Mouse (Mus musculus): ENCODE data around the gene B3gnt2.
"Not testable (repeated sequence)": the region's sequence is repeated elsewhere in the genome, so short reads cannot be mapped to it uniquely, and the experiment has no call there.

The B3gnt2 gene

GRCm38 (mm10) chr11:22774821-22775220 is 85.9 kb downstream of the B3gnt2 start:
- no peak for DNase-seq (ENCODE audit: low spot score in 2 of 2)

DNA sequence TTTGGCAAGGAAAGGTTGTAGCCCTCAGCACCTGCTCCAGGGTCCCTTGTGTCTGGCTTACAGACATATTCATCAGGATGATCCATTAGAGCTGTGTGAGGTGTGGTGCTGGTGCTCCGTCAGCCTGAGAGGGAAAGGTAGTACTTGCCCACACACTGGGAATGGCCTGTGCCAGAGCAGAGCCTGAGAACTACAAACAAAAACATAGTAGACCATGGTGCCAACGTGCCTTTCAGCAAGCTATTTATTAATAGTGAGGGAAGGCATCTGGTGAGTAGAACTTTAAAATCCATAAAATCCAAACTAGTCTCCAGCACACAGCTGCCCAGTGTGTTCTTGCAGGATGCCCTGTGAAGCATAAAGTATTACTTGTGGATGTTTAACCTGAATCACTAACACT is 94.5 kb downstream of the B3gnt2 start:
- no peak for DNase-seq (ENCODE audit: low spot score in 2 of 2)

- DNase-seq (ENCODE audit: low spot score in 2 of 2), result no peak
Observed at GRCm38 (mm10) chr11:22765425-22765824, 95.3 kb downstream of the B3gnt2 start.

DNA sequence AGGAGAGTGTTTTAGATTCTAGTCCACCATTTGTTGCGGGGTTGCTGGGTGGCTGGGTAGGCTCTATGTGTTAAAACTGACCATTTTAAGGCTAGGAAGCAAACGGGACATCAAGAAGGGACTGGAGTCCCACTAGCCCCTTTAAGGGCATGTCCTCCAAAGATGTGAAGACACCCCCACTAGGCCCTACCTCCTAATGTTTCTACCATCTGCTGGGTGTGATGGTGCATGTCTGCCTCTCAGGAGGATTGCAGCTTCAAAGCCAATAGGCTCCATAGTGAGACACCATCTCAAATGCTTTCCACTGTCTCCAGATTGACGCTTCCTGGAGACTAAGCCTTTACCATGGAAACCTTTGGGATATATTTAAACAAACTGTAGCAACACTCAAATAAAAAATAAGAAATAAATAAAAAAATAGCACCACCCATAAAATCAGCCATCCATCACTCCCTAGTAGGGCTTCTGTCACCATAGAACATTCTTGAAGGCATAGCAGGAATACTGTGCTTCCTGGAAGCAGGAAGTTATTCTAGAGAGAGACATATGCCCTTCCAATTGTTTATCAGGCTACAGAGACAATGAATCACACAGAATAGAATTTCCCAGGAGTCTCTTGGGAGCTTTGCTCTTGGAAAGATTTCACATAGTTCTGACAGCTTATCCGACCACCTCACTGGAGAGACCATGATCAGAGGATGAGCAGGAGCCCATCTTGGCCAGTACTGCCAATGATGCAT is 97.0 kb downstream of the B3gnt2 start:
- no peak for DNase-seq (ENCODE audit: low spot score in 2 of 2)

GRCm38 (mm10) chr11:22763055-22763454 is 97.7 kb downstream of the B3gnt2 start:
- no peak for DNase-seq (ENCODE audit: low spot score in 2 of 2)

- no peak for DNase-seq (ENCODE audit: low spot score in 2 of 2)
Observed at GRCm38 (mm10) chr11:22762236-22762927, 98.4 kb downstream of the B3gnt2 start.

DNA sequence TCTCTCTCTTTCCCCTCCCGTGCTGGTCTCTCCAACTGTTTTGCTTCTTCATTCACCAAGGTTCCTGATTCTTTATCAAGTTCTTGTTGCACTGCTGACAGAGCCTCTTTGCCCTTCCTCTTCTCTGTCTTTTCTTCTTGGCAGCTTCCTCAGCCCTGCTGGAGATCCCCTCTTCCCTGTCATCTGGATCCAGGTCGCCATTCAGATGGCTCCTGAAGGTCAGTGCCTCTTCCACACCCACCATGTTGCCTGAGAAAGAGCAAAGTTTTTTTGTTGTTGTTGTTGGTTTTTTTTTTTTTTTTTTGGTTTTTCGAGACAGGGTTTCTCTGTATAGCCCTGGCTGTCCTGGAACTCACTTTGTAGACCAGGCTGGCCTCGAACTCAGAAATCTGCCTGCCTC is 101.0 kb downstream of the B3gnt2 start:
- no peak for DNase-seq (ENCODE audit: low spot score in 2 of 2)

- DNase-seq (ENCODE audit: low spot score in 2 of 2), result no peak
Observed at GRCm38 (mm10) chr11:22756168-22756980, 104.4 kb downstream of the B3gnt2 start.

- no peak for DNase-seq (ENCODE audit: low spot score in 2 of 2)
Observed at GRCm38 (mm10) chr11:22755180-22755579, 105.6 kb downstream of the B3gnt2 start.

DNA sequence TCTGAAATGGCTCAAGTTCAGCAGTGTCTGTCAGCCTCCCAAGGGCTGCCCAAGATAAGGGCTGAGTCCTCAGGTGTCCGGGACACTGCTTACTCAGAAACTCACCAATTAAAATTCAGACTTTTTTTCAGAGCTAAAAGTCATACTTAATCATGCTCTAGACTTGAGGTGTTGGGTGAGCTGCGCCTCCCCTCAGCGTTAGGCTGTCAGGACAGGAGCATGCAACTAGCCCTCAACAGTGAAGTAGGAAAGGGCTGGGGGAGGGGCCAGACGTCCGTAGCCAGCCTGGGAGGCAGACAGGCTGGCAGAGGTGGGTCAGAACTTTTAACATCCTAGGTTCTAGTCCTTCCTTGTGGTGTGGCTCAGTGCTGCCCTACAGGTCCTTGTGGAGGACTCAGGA is 108.2 kb downstream of the B3gnt2 start:
- DNase-seq (ENCODE audit: low spot score in 2 of 2), result no peak

- DNase-seq (ENCODE audit: low spot score in 2 of 2), result no peak
Observed at GRCm38 (mm10) chr11:22751592-22751991, 109.2 kb downstream of the B3gnt2 start.

DNA sequence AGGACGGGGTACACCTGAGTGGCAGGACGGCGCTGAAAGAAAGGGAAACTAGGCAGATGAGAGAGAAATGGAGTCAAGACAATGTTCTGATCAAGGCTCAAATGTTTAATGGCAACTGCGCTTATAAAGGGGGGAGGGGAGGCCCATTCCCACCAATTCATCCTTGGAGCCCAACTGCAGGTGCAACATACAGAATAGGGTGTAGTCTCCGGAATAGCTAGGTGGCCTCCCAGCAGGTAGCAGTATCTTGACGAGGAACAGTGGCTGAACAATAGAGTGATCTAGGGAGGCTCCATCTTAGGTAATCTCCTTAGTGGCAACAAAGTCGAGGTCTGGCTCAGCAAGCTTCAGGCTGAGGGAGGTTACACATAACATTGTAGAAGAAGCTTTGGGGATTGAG is 113.4 kb downstream of the B3gnt2 start:
- DNase-seq (ENCODE audit: low spot score in 2 of 2), result no peak

DNA sequence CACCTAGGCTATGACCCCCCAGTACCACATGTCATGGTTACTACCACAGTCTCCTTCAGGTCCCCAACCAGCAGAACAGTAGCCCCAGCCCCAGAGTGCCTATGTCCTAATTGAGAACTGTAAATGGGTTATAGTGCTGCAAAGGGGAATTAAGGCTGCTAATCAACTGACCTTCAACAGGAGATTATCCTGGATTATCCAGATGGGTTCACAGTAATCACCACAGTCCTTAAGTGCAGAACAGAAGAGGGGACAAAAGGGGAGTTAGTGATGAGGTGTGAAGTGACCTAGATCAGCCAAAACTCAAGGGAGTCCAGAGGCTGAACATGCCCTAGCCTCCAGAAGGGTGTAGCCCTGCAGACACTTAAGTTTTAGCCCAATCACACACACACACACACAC is 115.4 kb downstream of the B3gnt2 start:
- DNase-seq (ENCODE audit: low spot score in 2 of 2), result no peak

DNA sequence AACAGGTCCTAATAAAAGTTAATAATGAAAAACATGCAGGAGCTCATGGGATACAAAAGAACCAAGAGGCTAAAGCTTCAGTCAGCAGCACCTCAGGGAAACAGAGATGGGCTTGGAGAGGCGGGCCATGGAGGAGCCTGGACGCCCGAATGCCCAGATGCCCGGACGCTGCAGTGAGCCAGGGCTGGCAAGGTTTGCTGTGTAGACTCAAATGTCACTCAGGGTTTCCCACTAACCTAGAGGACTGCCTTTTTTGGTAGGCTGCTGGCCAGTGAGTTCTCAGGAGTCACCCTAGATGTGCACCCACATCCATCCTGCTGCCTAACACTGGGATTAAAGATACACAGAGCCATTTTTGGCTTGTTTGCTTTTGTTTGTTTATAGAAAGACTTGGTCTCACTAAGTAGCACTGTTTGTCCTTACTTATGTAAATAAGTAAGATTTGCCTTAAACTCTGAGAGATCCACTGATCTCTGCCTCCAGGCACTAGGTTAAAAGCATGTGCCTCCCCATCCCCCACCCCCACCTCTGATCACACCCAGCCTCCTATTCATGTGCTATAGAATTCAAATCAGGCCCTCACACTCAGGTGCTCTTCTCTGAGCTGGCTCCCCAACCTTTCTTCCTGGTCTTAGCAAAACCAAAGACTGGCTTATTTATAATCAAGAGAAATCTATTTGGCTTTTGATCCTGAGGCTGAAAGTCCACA is 117.0 kb downstream of the B3gnt2 start:
- no peak for DNase-seq (ENCODE audit: low spot score in 2 of 2)

GRCm38 (mm10) chr11:22741998-22742626 is 118.6 kb downstream of the B3gnt2 start:
- DNase-seq (ENCODE audit: low spot score in 2 of 2), result no peak

- no peak for DNase-seq (ENCODE audit: low spot score in 2 of 2)
Observed at GRCm38 (mm10) chr11:22741436-22741835, 119.3 kb downstream of the B3gnt2 start.

- DNase-seq (ENCODE audit: low spot score in 2 of 2), result no peak
Observed at GRCm38 (mm10) chr11:22739497-22740288, 121.1 kb downstream of the B3gnt2 start.

GRCm38 (mm10) chr11:22736521-22737225 is 124.1 kb downstream of the B3gnt2 start:
- DNase-seq (ENCODE audit: low spot score in 2 of 2), result no peak

GRCm38 (mm10) chr11:22735128-22735527 is 125.6 kb downstream of the B3gnt2 start:
- DNase-seq (ENCODE audit: low spot score in 2 of 2), result not testable (repeated sequence)

DNA sequence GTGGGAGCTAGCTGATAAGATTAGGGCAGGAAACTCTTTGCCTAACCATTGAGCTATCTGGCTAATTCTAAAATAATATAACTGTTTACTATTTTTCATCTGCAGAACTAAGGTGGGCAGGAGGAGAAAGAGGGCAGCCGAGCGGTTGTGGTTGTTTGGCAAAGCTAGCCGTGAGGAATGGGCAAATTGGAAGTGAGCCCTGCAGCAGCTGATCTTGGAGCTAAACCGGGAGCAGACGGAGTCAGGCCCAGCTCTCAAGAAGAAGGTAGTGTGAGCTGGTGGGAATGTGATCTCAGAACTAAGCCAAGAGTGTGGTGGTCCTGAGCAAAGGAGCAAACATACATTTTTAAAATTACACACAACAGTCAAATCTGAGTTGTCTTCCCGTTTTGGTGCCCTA is 126.8 kb downstream of the B3gnt2 start:
- no peak for DNase-seq (ENCODE audit: low spot score in 2 of 2)

All from right cerebral cortex, adult 2 months (tissue).